Mouse (Mus musculus): ENCODE measurements around the gene Xpo4. TPM values are rescaled to one million over a fixed set of nuclear protein-coding genes. Genes with fewer than 3 reads are reported as not detected.

The Xpo4 gene
- polyA plus RNA-seq, 1 experiment, result 4.7 TPM

- TF ChIP-seq GATA1 (IDR thresholded peaks at IDR 0.05; ENCODE audit: low read length), result no peak
Observed at GRCm38 (mm10) chr14:57691316-57691715, 26.1 kb upstream of the Xpo4 start.

DNA sequence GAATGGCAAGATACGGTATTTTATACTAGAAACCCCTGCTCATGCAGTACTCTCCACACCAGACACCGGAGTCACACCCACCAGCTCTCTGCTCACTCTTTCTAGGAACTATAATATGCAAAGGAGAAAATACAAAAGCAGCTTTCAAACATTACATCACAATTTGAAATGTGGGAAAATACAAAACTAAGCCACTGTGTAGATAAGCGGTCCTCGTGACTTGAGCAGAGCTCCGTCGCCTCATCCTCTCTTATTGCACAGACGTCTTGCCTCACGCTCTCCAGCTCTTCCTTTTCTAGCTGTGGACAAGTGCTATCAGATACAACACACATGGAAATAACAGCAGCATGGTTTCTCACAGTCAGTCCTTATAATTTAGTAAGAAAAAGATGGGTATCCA is 25.5 kb upstream of the Xpo4 start:
- no peak for TF ChIP-seq GATA1 (IDR thresholded peaks at IDR 0.05; ENCODE audit: low read length)

GRCm38 (mm10) chr14:57687441-57687840 is 22.2 kb upstream of the Xpo4 start:
- no peak for TF ChIP-seq GATA1 (IDR thresholded peaks at IDR 0.05; ENCODE audit: low read length)

DNA sequence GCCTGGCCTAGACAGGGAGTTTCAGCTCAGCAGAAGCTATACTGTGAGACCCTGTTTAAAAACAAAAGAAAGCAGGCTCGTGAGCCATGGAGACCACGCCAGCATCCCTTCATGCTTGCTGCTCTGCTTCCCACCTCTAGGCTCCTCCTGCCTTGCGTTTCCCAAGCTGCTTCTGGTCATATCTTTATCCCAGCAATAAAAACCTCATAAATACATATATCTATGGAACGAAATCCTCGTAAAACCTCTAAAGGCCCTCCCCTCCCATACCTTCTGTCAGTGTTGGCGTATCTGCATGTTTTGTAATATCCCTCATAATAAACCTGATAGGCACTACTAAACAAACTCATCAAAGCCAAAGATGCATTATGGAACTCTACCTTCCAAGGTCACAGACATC is 21.4 kb upstream of the Xpo4 start:
- TF ChIP-seq GATA1 (IDR thresholded peaks at IDR 0.05; ENCODE audit: low read length), result no peak

- TF ChIP-seq GATA1 (IDR thresholded peaks at IDR 0.05; ENCODE audit: low read length), result no peak
Observed at GRCm38 (mm10) chr14:57684579-57684978, 19.3 kb upstream of the Xpo4 start.

DNA sequence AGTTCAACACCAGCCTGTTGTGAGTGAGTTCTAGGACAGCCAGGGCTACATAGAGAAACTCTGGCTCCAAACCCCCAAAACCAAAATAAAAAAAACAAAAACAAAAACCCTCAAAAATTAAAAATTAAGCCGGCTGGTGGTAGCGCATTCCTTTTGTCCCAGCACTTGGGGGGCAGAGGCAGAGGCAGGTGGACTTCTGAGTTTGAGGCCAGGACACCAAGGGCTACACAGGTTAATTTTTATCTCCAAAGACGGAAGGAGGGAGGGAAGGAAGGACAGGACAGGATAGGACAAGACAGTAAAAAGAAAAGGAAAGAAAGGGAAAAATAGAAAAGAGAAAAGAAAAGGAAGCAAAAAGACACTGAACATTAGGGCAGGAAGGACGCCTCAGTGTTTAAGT is 17.5 kb upstream of the Xpo4 start:
- no peak for TF ChIP-seq GATA1 (IDR thresholded peaks at IDR 0.05; ENCODE audit: low read length)

DNA sequence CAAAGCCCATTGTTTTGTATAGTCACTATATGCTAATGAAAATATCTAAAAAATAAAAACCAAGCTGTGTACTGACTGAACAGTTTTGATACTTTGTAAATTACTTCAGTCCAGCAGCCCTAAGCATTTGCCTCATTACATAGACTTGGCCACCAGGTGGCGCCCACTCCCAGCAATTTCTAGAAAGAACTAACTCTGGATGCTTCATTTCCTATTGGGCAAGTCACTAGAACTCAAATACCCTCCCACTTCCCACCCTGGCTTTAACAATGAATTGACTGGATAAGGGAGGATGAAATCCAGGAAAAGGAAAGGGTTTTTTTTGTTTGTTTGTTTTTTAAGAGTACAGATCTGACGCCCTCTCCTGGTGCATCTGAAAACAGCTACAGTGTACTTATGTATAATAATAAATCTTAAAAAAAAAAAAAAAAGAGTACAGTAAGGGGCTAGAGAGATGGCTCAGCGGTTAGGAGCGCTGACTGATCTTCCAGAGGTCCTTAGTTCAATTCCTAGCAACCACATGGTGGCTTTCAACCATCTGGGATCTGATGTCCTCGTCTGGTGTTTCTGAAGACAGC is 14.8 kb upstream of the Xpo4 start:
- TF ChIP-seq GATA1 (IDR thresholded peaks at IDR 0.05; ENCODE audit: low read length), result no peak

DNA sequence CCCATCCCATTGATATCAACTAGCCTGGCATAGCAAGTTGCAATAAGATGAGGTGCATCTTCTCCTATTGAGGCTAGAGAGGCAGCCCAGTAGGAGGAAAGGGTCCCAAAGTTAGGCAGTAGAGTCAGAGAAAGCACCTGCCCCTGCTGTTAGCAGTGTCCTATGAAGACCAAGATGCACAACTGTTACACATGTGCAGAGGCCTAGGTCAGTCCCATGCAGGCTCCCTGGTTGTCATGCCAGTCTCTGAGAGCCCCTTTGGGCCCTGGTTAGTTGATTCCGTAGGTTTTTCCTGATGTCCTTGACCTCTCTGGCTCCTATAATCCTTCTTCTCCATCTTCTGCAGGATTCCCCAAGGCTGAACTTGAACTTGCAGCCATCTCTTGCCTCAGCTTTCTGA is 14.3 kb upstream of the Xpo4 start:
- no peak for TF ChIP-seq GATA1 (IDR thresholded peaks at IDR 0.05; ENCODE audit: low read length)

GRCm38 (mm10) chr14:57675481-57675880 is 10.3 kb upstream of the Xpo4 start:
- no peak for TF ChIP-seq GATA1 (IDR thresholded peaks at IDR 0.05; ENCODE audit: low read length)

DNA sequence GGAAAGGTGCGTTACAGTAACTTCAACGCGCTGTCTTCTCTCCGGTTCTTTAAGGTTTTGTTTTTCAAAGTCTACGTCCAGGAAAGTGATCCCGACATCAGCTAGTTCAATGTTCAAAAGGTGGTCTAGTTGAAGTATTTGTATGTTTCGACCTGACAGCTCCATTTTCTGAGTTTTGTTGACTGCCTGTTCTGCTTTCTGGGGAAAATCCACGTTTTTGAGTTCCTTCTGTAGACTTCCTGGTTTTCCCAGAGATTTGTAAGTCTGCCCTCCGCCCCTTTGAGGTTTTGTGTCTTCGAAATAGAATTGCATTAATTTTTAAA is 359 bp upstream of the Xpo4 start:
- TF ChIP-seq GATA1 (IDR thresholded peaks at IDR 0.05; ENCODE audit: low read length), result no peak

DNA sequence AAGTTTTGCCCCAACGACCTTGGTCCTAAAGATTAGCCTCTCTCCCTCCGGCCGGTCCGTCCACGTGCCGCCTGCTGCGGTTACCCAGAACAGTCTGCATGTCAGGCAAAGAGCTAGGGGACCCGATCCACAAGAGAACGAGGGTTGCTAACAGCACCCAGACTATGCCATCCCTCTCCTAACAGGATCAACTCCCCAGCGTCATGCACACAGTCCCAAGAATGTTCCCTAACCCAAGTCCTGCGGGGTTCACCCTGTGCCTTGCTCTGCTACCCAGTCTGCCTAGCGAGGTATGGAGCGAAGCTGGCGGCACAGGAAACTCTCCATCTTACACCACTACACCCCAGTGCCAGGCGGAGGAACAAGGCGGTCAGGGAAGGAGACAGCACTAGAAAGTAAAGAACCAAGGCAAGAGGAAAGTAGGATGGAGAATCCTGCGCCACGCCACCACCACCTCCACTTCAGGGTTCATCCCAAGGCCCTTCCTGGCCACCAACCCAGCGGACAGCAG is 864 bp downstream of the Xpo4 start:
- no peak for TF ChIP-seq GATA1 (IDR thresholded peaks at IDR 0.05; ENCODE audit: low read length)

GRCm38 (mm10) chr14:57663630-57664029 is 1.6 kb downstream of the Xpo4 start:
- TF ChIP-seq GATA1 (IDR thresholded peaks at IDR 0.05; ENCODE audit: low read length), result no peak

GRCm38 (mm10) chr14:57658301-57658700 is 6.9 kb downstream of the Xpo4 start:
- no peak for TF ChIP-seq GATA1 (IDR thresholded peaks at IDR 0.05; ENCODE audit: low read length)

GRCm38 (mm10) chr14:57657500-57657899 is 7.7 kb downstream of the Xpo4 start:
- no peak for TF ChIP-seq GATA1 (IDR thresholded peaks at IDR 0.05; ENCODE audit: low read length)

- no peak for TF ChIP-seq GATA1 (IDR thresholded peaks at IDR 0.05; ENCODE audit: low read length)
Observed at GRCm38 (mm10) chr14:57649501-57649900, 15.7 kb downstream of the Xpo4 start.

- TF ChIP-seq GATA1 (IDR thresholded peaks at IDR 0.05; ENCODE audit: low read length), result no peak
Observed at GRCm38 (mm10) chr14:57646155-57646554, 19.1 kb downstream of the Xpo4 start.

DNA sequence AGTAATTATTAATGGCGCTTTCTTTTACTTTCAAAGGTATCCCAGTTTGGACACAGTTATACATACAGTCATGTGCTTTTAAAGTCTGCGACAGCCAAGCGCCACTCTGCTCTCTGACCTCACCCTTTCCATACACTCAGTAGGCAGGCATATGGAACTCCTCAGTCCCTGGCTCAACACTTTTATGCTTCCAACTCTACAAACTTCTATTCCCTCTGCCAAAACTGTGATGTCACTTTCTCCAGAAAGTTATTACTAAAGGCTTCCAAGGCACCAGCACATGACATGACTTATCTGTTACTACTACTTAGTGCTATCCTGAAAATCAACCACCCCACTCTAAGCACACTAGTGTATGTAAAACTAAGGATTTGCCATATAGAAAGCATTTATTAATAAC is 26.1 kb downstream of the Xpo4 start:
- no peak for TF ChIP-seq GATA1 (IDR thresholded peaks at IDR 0.05; ENCODE audit: low read length)

DNA sequence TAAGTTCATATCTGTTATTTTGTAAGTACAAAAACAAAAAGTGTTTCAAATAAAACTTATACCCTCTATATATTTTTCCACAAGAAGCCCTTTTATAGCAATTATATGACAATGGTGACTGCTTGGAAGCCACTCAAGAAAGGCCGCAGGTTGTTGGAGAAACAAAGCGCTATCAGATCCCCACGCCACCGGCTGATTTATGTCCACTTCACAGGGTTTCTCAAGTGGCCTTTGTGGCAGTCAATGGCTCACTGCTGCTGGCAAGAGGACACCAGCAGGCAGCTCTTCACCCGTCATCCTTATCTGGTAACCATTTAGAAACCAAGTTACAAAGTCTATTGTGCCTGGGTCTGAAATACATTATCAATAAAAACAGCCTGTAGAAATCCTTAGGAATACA is 31.1 kb downstream of the Xpo4 start:
- TF ChIP-seq GATA1 (IDR thresholded peaks at IDR 0.05; ENCODE audit: low read length), result no peak
